Mouse (Mus musculus): ENCODE measurements at regions not wholly inside any gene's neighbourhood (a gene's known extent, or its start where the extent isn't known, plus 50 kb on each side); places are given as distances from the start of the nearest gene placed in this dataset.

DNA sequence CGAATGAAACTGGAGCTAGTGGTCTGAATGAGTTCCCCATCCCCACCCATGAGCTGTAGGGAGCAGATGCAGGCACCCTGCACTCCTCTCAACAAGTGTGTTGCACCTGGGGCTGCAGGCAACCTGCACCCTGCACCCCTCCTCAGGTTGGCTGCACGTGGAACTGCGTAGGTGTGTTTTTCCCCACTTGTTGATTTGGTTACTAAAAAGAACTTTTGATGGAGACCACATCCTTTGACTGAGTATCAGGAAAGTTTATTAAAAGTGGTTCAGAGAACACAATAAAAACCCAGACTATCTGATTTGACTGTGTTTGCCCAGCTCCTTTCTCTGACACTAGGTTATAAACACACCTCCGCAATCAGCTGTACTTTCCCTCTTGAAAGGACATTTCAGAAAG is 456.5 kb downstream of the Rnf144a start:
- DNase-seq (ENCODE audit: low read depth) = no peak
- no peak for TF ChIP-seq POLR2A (IDR thresholded peaks at IDR 0.05; ENCODE audit: borderline replicate concordance, extremely low read depth, insufficient read depth, insufficient read length, poor library complexity, severe bottlenecking)
- no peak for TF ChIP-seq CTCF (IDR thresholded peaks at IDR 0.05; ENCODE audit: borderline replicate concordance, extremely low read depth, insufficient read depth, insufficient read length)

GRCm38 (mm10) chr12:25957547-25957946 is 457.5 kb downstream of the Rnf144a start:
- TF ChIP-seq CTCF (IDR thresholded peaks at IDR 0.05; ENCODE audit: borderline replicate concordance, extremely low read depth, insufficient read depth, insufficient read length) = no peak
- no peak for TF ChIP-seq POLR2A (IDR thresholded peaks at IDR 0.05; ENCODE audit: borderline replicate concordance, extremely low read depth, insufficient read depth, insufficient read length, poor library complexity, severe bottlenecking)
- no peak for DNase-seq (ENCODE audit: low read depth)

DNA sequence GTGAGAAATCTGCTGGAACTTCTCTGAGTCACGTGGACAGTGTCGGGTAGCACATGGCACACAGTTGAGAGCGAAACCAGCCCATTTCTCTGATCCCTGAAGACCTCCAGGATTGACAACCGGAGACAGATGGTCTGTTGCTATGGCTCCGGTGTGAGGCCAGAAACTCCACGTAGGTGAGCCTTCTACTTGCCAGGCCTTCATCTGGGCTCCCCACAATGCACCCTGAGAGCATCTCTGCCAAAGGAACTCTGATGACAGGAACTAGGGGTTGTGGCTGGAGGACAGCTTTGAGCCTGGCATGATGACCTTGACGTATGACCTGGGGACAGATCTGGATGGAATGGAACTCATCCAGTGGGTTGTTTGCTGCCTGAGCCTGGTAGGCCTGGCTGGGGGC is 467.9 kb downstream of the Rnf144a start:
- TF ChIP-seq CTCF (IDR thresholded peaks at IDR 0.05; ENCODE audit: borderline replicate concordance, extremely low read depth, insufficient read depth, insufficient read length) = no peak
- TF ChIP-seq POLR2A (IDR thresholded peaks at IDR 0.05; ENCODE audit: borderline replicate concordance, extremely low read depth, insufficient read depth, insufficient read length, poor library complexity, severe bottlenecking) = no peak
- DNase-seq (ENCODE audit: low read depth) = peak; percentile 14

DNA sequence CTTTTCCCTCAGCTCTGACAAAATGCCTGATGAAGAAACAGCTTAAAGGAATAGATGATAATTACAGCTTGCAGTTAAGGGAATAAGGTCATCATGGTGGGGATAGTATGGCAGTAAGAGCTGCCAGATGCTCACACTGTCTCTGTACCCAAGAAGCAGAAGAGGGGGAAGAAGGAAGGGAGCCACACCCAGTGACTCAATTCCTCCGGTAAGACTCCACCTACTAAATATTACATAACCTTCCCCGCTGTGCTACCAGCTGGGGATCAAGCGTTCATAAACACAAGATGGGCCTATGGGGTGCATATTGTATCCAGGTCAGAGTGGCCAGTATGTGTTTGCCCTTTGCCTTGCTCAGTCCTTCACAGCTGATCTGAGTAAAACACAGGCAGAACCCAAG is 468.9 kb downstream of the Rnf144a start:
- no peak for TF ChIP-seq POLR2A (IDR thresholded peaks at IDR 0.05; ENCODE audit: borderline replicate concordance, extremely low read depth, insufficient read depth, insufficient read length, poor library complexity, severe bottlenecking)
- TF ChIP-seq CTCF (IDR thresholded peaks at IDR 0.05; ENCODE audit: borderline replicate concordance, extremely low read depth, insufficient read depth, insufficient read length) = no peak
- DNase-seq (ENCODE audit: low read depth) = no peak

DNA sequence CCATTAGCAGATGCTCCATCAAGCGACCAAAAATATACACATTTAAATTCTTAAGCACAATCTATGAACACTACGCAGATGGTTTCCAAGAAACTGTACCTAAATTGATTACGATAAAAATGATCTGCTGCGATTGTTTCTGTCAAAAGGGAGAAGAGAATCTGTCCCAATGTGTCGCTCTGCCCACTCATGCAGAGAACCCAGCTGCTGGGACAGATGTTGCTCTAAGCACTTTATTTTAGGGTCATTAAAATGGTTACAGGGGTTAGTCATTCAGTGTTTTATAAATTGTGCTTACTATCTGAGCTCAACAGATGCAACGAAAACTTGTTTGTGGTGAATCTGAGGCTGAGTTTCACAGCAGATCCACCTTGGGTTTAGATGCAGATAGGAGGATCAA is 476.2 kb downstream of the Rnf144a start:
- no peak for TF ChIP-seq POLR2A (IDR thresholded peaks at IDR 0.05; ENCODE audit: borderline replicate concordance, extremely low read depth, insufficient read depth, insufficient read length, poor library complexity, severe bottlenecking)
- no peak for TF ChIP-seq CTCF (IDR thresholded peaks at IDR 0.05; ENCODE audit: borderline replicate concordance, extremely low read depth, insufficient read depth, insufficient read length)
- DNase-seq (ENCODE audit: low read depth) = peak; percentile 9

DNA sequence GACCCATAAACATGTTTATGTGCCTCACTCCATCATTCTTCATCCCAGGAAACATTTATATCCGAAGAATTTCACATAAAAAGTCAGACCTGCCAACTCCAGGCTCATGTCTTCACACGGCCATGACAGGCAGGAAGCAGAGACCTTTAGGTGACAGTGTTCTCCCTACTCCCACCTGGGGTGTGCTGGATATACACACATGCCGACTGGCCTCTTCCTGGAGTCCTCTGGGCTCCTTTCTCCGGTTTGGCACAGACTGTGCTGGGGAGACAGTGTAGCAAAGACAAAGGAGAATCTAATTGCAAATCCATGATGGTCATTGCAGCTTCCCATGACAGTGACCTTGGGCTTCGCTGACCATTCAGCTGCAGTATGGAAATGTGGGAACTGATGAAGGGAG is 480.1 kb downstream of the Rnf144a start:
- no peak for DNase-seq (ENCODE audit: low read depth)

GRCm38 (mm10) chr12:25934526-25934925 is 480.5 kb downstream of the Rnf144a start:
- TF ChIP-seq POLR2A (IDR thresholded peaks at IDR 0.05; ENCODE audit: borderline replicate concordance, extremely low read depth, insufficient read depth, insufficient read length, poor library complexity, severe bottlenecking) (no peak), CTCF (IDR thresholded peaks at IDR 0.05; ENCODE audit: borderline replicate concordance, extremely low read depth, insufficient read depth, insufficient read length) (no peak)
- DNase-seq (ENCODE audit: low read depth) = no peak

More for the DNA sequence above, 480.1 kb downstream of the Rnf144a start:
- no peak for TF ChIP-seq POLR2A (IDR thresholded peaks at IDR 0.05; ENCODE audit: borderline replicate concordance, extremely low read depth, insufficient read depth, insufficient read length, poor library complexity, severe bottlenecking)
- TF ChIP-seq CTCF (IDR thresholded peaks at IDR 0.05; ENCODE audit: borderline replicate concordance, extremely low read depth, insufficient read depth, insufficient read length) = no peak

GRCm38 (mm10) chr12:25926367-25926766 is 488.7 kb downstream of the Rnf144a start:
- peak; percentile 86 for DNase-seq (ENCODE audit: low read depth)
- TF ChIP-seq POLR2A (IDR thresholded peaks at IDR 0.05; ENCODE audit: borderline replicate concordance, extremely low read depth, insufficient read depth, insufficient read length, poor library complexity, severe bottlenecking) (no peak), CTCF (IDR thresholded peaks at IDR 0.05; ENCODE audit: borderline replicate concordance, extremely low read depth, insufficient read depth, insufficient read length) (no peak)

GRCm38 (mm10) chr12:25924526-25924925 is 490.5 kb downstream of the Rnf144a start:
- peak; percentile 82 for DNase-seq (ENCODE audit: low read depth)
- TF ChIP-seq CTCF (IDR thresholded peaks at IDR 0.05; ENCODE audit: borderline replicate concordance, extremely low read depth, insufficient read depth, insufficient read length) (no peak), POLR2A (IDR thresholded peaks at IDR 0.05; ENCODE audit: borderline replicate concordance, extremely low read depth, insufficient read depth, insufficient read length, poor library complexity, severe bottlenecking) (no peak)

DNA sequence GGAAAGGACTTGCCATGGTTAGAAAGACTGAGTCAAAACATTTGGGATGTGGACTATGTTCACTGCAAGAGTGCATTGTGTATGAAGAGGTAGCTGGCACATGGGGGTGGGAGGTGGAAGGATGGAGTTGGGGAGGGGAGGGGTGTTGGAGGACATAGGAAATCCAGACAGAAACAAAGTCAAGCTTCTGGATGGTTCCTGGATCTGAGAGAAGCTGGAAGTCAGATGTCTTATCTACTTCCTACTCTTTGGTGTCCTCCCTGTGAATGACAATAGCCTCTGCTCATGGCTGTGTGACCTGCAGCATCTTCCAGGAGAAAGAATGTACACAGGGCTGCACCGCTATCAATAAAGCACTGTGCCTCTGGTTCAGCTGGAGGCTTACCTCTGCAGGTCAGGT is 491.3 kb downstream of the Rnf144a start:
- no peak for TF ChIP-seq POLR2A (IDR thresholded peaks at IDR 0.05; ENCODE audit: borderline replicate concordance, extremely low read depth, insufficient read depth, insufficient read length, poor library complexity, severe bottlenecking)
- TF ChIP-seq CTCF (IDR thresholded peaks at IDR 0.05; ENCODE audit: borderline replicate concordance, extremely low read depth, insufficient read depth, insufficient read length) = no peak
- DNase-seq (ENCODE audit: low read depth) = no peak

DNA sequence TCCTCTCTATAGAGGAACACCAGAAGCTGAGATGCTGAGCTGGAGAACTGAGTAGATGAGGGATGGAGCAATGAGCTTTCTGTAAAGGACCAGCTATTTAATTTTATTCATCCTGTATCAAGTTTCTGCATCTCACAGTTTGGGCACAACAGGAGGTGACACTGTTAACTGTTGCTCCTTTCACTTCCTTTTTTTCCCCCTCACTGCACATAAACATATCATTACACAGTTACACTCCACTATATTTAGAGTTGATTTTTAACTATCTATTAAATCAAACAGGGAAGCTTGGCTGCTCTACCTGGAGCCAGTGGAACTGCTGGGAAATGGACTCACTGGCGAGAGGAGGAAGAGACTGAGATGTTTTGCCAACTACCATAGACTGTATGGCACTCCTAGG is 509.4 kb downstream of the Rnf144a start:
- TF ChIP-seq CTCF (IDR thresholded peaks at IDR 0.05; ENCODE audit: borderline replicate concordance, extremely low read depth, insufficient read depth, insufficient read length) = no peak
- no peak for TF ChIP-seq POLR2A (IDR thresholded peaks at IDR 0.05; ENCODE audit: borderline replicate concordance, extremely low read depth, insufficient read depth, insufficient read length, poor library complexity, severe bottlenecking)
- DNase-seq (ENCODE audit: low read depth) = no peak

- DNase-seq (ENCODE audit: low read depth) = no peak
- TF ChIP-seq CTCF (IDR thresholded peaks at IDR 0.05; ENCODE audit: borderline replicate concordance, extremely low read depth, insufficient read depth, insufficient read length) = no peak
- no peak for TF ChIP-seq POLR2A (IDR thresholded peaks at IDR 0.05; ENCODE audit: borderline replicate concordance, extremely low read depth, insufficient read depth, insufficient read length, poor library complexity, severe bottlenecking)
Measured at GRCm38 (mm10) chr12:25896543-25896942, 518.5 kb downstream of the Rnf144a start.
